Mouse (Mus musculus) heart, postnatal 10 days (tissue): ENCODE data around the gene Rbpms2. TPM values are rescaled to one million over a fixed set of nuclear protein-coding genes. Genes with fewer than 3 reads are reported as not detected.

Experiments used
- DNase-seq, 2 experiments: peaks; one replicate each; pipeline ENCODE4 v3.0.0; 2021
- intact Hi-C: fragments of 180-260 bp; cut with DNase I; formaldehyde crosslinking; loops from one replicate; pipeline ENCODE4 v1.15.1; 2025
- total RNA-seq, 2 experiments: library from RNA; stranded (reverse); gene quantifications; 2 replicates each; pipeline ENCODE4 v1.2.3; 2021

The Rbpms2 gene
- total RNA-seq, 2 experiments from 2014 or later: 54.4 to 57.7 TPM

GRCm38 (mm10) chr9:65611969-65612486 is 17.4 kb upstream of the Rbpms2 start:
- intact Hi-C loops: no loop called here
- no peak for DNase-seq

GRCm38 (mm10) chr9:65613098-65613497 is 16.4 kb upstream of the Rbpms2 start:
- intact Hi-C loops: no loop called here
- DNase-seq: no peak

- intact Hi-C loops: no loop called here
- DNase-seq: no peak
Observed at GRCm38 (mm10) chr9:65619311-65619710, 10.1 kb upstream of the Rbpms2 start.

- intact Hi-C loops: no loop called here
- DNase-seq: no peak
Observed at GRCm38 (mm10) chr9:65621196-65621595, 8.3 kb upstream of the Rbpms2 start.

GRCm38 (mm10) chr9:65621666-65622065 is 7.8 kb upstream of the Rbpms2 start:
- no peak for DNase-seq
- intact Hi-C loops: no loop called here

- intact Hi-C loops: no loop called here
- DNase-seq: no peak
Observed at GRCm38 (mm10) chr9:65622826-65623225, 6.6 kb upstream of the Rbpms2 start.

GRCm38 (mm10) chr9:65624266-65624665 is 5.2 kb upstream of the Rbpms2 start:
- intact Hi-C loops: no loop called here
- DNase-seq: no peak

- intact Hi-C loops: loop anchor here (2.0 kb wide), 1 partner anchor 31 kb away; no protein-coding TSS in a partner anchor
Observed at GRCm38 (mm10) chr9:65629767-65630630, 551 bp downstream of the Rbpms2 start.

GRCm38 (mm10) chr9:65630631-65631353 is 1.3 kb downstream of the Rbpms2 start:
- peak; percentile 52 to 73 for DNase-seq
- intact Hi-C loops: no loop called here

More at GRCm38 (mm10) chr9:65629767-65630630, 551 bp downstream of the Rbpms2 start:
- peak; percentile 75 to 77 for DNase-seq

- no peak for DNase-seq
- intact Hi-C loops: no loop called here
Observed at GRCm38 (mm10) chr9:65631354-65632021, 2.0 kb downstream of the Rbpms2 start.

GRCm38 (mm10) chr9:65635766-65636165 is 6.3 kb downstream of the Rbpms2 start:
- DNase-seq: no peak
- intact Hi-C loops: no loop called here

- no peak for DNase-seq
- intact Hi-C loops: no loop called here
Observed at GRCm38 (mm10) chr9:65636926-65637325, 7.5 kb downstream of the Rbpms2 start.

- intact Hi-C loops: no loop called here
- peak in 1 of 2 experiments; percentile 38 for DNase-seq
Observed at GRCm38 (mm10) chr9:65639065-65639464, 9.6 kb downstream of the Rbpms2 start.

GRCm38 (mm10) chr9:65640838-65641410 is 11.5 kb downstream of the Rbpms2 start:
- intact Hi-C loops: no loop called here
- DNase-seq: no peak

GRCm38 (mm10) chr9:65641446-65642052 is 12.1 kb downstream of the Rbpms2 start:
- no peak for DNase-seq
- intact Hi-C loops: no loop called here

GRCm38 (mm10) chr9:65642546-65642945 is 13.1 kb downstream of the Rbpms2 start:
- intact Hi-C loops: no loop called here
- DNase-seq: no peak

GRCm38 (mm10) chr9:65644960-65645359 is 15.5 kb downstream of the Rbpms2 start:
- intact Hi-C loops: no loop called here

GRCm38 (mm10) chr9:65645984-65646383 is 16.5 kb downstream of the Rbpms2 start:
- intact Hi-C loops: no loop called here
- peak; percentile 55 to 60 for DNase-seq

More at GRCm38 (mm10) chr9:65644960-65645359, 15.5 kb downstream of the Rbpms2 start:
- DNase-seq: no peak

GRCm38 (mm10) chr9:65646782-65647181 is 17.3 kb downstream of the Rbpms2 start:
- intact Hi-C loops: no loop called here
- DNase-seq: no peak

- intact Hi-C loops: no loop called here
- no peak for DNase-seq
Observed at GRCm38 (mm10) chr9:65648730-65649129, 19.3 kb downstream of the Rbpms2 start.
